Mouse (Mus musculus): ENCODE measurements around the gene Acta2.

Acta2 gene

DNA sequence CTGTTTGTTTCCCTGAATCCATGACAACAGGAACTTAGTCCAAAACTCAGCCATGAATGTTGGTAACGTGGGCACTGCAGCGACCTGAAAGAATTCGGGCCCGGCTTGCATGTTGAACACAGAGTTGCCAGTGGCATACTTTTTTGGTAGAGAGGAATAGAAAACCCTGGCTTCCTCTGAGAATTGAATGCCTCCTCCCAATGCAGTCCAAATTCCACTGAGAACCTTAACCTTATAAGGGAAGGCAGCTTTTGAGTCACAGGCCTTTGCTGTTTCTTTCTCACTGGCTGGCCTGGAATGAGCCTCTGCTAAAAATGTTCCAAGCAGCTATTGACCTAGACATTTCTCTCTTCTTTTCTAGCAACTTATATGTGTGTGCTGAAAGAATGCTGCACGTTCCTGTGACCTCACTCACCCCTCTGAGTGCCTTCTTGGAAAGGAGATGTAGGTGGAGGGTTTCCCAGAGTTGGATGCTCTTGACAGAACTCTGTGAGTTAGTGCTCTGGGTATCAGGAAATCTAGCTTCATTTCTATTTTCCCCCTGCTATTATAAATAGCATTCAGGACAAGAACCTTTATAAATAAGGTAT is 10.3 kb upstream of the Acta2 start:
- WGBS: 64% methylated on average over 5 of the region's 5 CpGs

DNA sequence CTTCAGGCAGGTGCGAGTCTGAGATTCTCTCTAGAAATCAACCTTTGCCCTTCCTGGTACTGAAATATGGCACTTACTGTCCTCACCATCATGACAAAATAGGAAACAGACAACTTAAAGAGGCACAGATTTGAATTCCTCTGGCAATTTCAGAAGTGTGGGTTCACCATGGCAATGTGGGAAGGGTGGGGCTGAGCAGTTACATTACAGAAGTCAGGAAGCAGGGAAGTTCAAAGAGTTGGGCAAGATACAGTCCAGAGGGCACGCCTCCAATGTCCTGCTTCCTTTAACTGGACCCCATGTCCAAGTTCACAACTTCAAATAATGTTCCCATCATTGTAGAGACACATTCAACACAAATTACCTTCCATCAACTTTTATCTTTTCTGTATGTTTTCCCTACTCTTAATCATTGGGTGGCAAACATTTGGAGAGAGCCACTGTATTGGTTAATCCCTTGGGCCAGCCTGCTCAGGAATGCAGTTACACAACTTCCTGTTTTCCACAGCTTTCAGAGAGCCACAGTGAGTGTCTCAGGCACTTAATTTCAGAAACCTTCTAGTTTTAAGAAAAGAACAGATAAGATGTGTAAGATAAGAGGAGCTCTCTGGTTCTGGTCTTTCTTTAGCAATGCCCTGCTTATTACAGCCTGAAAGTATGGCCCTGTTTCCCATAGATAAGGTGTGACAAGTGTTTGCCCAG is 7.0 kb upstream of the Acta2 start:
- 80% methylated on average over 2 of the region's 2 CpGs for WGBS

DNA sequence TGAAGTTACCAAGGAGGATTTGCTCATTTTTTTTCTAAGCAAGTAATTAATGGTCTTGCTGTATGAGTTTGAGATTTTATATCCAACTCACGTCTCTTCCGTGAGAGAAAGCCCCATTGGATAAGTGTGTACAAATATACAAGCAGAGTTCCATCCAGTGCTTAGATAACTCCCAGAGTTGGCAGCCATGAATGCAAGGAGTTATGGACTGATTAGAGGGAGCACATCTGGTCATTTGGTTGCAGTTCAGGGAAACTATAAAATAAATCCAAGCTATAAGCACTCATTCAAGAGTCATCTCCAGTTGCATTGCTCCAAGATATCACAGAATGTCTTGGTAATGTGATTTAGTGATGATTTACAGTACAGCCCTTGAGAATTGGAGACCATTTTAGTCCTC is 1.5 kb upstream of the Acta2 start:
- 92% methylated on average over 2 of the region's 2 CpGs for WGBS

DNA sequence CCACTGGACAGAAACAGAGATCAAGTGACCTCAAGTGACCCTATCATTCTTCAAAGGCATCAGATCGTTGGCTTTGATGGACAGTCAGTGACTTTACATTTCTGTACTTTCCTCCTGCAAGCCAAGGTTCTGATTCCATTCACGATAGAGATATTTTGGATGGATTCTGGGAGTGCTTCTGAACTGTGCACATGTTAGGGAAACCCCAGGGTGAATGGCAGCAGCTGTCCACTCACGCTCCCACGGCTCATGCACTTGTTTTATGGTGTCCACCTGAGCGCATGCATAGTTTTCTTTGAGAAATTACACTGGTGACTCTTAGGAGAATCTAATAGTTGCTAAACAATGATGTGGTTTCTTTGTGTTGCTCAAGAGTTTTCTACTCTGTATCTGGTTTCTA is 759 bp upstream of the Acta2 start:
- 92% methylated on average over 5 of the region's 5 CpGs for WGBS

DNA sequence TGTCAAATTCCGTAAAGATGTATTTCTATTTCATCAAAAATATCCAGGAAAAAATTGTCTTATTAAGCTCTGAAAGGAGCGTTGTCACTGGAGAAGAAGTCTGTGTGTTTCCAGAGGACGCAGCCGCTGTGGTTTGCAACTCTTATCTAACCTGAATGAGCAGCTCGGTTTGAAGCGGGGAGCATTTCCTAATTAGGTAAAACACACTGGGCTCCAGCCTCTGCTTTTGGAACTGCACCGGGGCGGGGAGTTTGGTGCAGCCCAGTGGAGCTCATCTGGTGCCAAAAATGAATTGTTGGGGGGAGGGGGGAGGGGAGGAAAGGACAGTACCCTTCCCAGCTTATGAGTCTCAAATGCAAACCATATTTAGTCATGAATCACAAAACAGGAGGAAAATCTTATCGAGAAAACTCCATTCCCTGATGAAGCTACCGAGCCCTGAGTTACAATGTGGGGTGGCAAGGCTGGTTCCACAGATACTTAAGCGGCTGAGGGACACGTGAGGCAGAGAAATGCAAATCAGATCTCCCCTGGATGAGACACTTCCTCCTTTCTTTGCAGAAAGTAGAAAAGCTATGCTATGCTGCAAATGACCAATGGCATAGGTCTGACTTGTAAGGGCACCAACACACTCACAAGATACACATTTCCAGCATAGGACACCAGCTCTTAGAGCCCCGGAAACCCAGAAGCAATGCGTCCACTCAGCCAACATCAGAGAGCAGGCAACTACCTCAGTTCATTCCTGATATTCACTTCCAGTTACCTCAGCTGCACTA is 1.1 kb downstream of the Acta2 start:
- 26% methylated on average over 14 of the region's 14 CpGs for WGBS

DNA sequence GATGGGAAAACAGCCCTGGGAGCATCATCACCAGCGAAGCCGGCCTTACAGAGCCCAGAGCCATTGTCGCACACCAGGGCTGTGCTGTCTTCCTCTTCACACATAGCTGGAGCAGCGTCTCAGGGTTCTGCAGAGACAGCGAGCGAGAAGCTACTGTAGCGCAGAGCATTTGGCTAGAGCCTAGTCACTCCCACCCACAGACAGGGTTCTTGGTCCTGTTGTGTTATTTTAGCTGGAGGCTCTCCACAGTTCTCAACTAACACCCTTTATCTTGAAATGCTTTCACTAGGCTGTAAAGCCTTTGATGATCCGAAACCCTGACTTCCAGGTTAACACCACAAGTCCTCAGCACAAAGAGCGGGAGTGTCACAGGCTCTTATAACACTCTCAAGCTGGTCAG is 2.9 kb downstream of the Acta2 start:
- 64% methylated on average over 9 of the region's 9 CpGs for WGBS

DNA sequence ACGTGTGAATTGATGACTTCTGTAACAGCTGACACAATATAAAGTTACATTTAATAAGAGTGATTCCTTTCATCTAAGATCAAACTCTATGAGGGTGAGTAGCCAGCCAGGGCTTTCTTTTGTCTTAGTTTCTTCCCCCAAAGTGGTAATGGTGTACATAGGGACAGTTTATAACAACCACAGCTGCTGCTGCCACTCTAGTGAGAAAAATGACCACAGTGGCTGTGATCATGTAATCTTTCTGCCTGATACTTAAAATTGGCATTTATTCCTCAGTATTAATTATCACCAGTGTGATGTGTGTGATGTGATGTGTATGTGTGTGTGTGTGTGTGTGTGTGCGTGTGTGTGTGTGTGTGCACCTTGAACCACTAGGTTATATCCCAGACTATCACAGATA is 3.5 kb downstream of the Acta2 start:
- 82% methylated on average over 2 of the region's 2 CpGs for WGBS

DNA sequence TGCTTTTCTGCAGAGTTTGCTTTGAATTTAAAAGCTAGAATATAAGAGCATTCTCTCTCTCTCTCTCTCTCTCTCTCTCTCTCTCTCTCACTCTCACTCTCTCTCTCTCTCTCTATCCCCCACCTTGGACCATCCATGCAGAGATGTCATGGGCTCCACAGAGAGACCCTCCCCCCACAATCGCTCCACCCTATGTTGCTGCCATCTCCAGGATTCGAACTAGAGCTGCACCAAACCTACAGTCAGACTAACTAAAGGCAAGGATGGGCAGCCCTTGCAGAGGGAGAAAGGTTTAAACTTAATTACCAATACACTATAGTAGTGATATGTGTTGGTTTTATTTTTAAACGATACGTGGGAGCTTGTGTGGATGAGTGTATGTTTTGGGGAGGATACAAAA is 4.8 kb downstream of the Acta2 start:
- 89% methylated on average over 4 of the region's 4 CpGs for WGBS

DNA sequence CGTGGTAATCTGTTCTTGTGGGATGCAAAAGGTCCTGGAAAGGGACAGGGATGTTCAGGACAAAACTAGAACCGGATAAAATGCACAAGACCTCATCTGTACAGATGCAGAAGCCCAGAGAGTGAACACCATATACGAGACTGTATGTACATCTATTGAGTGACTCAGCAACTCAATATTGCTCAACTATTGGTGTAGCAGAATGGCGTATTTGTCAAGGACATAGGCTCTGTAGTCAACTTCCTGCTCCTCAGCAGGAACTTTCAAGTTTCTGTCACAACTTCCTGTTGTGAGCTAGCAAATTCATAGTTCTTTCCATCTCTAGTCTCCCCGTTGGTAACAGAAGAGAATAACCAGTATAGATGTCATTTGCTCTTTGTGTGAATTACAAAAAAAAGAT is 6.8 kb downstream of the Acta2 start:
- 85% methylated on average over 5 of the region's 5 CpGs for WGBS

DNA sequence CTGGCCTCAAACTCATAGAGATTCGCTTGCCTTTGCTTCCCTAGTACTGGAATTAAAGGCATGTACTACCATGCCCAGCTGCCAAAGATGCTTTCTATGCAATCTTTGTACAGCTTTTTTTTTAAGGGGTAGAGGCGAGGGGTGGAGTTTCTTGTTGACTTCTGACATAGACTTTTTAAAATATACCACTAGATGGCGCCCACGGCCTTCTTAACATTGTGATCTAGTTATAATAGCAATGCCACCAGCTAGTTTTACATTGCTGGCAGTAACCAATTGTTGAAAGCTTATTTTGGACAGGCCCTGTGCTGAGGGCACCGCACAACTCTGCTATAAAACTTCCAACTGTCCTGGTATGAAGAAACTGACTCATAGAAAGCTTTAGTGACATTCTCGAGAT is 11.3 kb downstream of the Acta2 start:
- WGBS: 14% methylated on average over 6 of the region's 6 CpGs

DNA sequence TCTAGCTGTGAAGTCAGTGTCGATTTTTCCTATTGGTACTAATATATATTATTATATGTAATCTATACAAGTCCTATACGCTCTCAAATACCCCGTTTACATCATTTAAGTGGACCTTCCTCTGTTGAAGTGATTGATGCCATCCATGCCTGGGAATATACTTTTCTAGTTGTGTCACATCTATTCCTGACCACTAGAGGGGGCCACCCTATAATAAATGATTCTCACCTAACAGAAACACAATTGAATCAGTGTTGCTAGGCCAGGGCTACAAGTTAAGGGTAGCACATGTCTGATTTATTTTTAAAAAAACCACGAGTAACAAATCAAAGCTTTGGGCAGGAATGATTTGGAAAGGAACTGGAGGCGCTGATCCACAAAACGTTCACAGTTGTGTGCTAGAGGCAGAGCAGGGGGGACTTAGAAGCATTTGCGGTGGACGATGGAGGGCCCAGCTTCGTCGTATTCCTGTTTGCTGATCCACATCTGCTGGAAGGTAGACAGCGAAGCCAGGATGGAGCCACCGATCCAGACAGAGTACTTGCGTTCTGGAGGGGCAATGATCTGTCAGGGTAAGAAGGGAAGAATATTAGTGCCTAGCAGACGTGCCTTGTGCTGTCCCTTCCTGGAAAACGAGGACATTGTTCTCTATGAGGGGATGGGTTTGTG is 14.0 kb downstream of the Acta2 start:
- 74% methylated on average over 15 of the region's 15 CpGs for WGBS

DNA sequence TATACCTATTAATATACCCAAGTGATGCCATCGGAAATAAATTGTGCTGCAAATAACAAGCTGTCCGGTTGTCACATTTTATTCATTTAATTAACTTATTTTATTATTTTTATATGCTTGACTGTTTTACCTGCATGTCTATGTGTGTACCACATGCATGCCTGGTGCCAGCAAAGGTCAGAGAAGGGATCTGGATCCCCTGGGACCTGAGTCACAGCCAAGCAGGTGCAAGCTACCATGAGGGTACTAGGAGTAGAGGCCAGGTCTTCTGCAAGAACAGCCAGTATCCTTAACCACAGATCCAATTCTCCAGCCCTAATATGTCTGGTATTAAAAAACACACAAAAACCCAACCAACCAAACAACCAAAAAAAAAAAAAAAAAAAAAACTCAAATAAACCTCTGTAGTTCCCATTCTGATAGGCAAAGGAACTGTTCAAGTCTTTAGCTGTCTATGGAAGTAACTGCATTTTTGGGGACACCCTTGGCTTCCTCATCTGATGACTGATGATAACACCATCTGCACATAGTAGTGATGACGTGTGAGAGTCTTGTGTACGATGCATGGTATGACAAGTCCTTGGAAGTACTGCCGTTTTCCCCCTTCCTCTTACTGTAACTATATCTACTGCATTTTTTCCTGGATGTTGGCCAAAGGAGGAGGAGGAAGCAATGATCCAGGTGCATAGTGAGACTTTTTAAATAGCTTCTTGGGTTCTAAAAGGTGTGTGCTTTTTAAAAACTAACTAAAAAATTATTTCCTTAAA is 14.9 kb downstream of the Acta2 start:
- 75% methylated on average over 5 of the region's 5 CpGs for whole genome bisulfite sequencing

DNA sequence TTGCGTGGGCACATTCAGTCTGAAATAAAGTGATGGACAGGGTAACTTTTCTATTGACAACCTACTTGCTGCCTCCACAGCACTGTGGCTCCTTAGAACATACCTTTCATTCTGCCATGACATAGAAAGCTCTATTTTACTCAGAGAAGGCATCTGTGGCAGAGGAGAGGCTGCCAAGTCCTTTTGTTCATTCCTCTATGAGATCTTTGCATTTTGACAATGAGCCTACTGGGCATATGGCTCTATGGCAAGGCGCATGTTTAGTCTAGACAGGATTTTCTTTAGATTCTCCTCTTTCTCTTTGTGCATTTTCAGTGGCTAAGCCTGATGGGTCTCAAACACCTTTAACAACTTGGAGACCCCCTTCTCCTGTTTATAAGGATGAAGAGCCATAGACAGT is 17.6 kb downstream of the Acta2 start:
- 78% methylated on average over 2 of the region's 2 CpGs for WGBS

DNA sequence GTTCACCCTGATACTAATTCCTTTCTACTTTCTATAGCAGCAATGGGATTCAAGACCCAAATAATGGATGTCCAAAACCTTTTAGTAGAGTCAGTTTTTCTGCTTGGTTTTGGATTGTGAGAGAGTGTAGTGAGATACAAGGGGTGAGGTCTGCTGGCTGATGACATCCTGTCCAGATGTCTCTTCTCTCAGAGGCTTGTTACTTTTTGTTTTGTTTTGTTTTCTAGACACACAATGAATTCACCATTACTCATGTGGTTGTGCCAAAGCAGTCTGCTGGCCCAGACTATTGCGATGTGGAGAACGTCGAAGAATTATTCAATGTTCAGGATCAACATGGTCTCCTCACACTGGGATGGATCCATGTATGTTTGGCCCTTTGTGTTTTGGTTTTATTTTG is 19.3 kb downstream of the Acta2 start:
- WGBS: 78% methylated on average over 3 of the region's 3 CpGs

DNA sequence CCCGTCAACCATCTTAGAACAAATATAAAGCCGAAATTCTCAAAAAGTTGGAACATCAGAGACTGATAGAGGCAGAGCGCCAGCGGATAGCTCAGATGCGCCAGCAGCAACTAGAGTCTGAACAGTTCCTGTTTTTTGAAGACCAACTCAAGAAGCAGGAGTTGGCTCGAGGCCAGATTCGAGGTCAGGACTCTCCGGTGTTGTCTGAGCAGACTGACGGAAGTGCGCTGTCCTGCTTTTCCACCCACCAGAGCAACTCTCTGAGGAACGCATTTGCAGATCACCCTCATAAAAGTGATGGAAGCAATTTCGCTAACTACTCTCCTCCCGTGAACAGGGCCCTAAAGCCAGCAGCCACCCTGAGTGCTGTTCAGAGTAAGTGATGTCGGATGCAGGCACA is 21.4 kb downstream of the Acta2 start:
- WGBS: 63% methylated on average over 14 of the region's 14 CpGs

DNA sequence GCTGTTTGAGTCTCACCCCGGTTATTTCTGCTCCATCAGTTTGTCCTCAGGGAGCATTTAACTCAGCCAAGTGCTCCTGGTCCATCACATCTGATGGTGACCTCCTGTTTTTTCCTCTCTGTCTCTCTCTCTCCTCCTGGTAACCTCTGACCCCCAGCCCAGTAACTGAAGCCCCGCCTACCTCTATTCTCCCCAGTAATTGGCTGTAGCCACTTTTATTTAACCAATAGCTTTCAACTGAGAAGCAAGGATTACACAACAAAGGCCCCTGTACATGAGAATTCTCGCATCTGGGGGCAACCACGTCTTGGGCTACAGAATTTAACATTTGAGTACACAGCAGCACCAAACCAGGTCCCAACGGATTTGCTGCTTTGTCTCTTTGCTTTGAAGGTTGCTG is 23.1 kb downstream of the Acta2 start:
- WGBS: 74% methylated on average over 5 of the region's 5 CpGs

DNA sequence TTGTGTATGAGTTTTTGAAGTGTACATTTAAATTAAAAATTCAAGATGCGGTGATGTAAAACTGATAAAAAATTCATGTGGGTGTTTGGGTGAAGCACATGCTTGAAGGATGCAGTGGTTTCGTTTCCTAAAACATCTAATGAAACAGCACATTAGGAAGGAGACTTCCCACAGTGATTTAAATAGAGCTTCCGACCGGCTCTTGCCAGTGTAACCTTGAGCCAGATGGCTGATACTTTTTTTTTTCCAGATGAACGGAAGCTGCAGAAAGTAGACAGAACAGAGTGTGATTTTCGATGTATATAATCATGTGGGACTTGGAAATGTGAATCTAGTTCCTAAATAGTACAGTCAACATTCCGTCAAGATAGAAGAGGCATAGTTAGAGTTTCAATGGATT is 23.8 kb downstream of the Acta2 start:
- WGBS: 35% methylated on average over 7 of the region's 7 CpGs

DNA sequence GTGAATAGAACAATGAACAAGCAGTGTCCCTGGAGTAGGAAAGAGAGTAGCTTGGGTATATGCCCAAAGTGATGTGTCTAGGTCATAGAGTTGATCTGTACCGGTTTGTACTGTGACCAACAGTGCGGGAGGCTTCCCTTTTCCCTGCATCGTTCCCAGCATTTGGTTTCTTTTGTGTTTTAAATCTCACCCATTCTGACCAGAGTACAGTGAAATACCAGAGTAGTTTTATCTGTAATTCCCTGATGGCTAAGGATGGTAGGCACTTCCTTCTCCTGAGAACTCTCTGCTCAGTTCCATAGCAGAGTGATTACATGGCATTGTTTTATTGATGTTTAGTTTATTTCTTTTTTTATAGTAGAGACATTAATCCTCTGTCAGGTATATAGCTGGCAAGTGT is 32.6 kb downstream of the Acta2 start:
- 84% methylated on average over 3 of the region's 3 CpGs for WGBS

DNA sequence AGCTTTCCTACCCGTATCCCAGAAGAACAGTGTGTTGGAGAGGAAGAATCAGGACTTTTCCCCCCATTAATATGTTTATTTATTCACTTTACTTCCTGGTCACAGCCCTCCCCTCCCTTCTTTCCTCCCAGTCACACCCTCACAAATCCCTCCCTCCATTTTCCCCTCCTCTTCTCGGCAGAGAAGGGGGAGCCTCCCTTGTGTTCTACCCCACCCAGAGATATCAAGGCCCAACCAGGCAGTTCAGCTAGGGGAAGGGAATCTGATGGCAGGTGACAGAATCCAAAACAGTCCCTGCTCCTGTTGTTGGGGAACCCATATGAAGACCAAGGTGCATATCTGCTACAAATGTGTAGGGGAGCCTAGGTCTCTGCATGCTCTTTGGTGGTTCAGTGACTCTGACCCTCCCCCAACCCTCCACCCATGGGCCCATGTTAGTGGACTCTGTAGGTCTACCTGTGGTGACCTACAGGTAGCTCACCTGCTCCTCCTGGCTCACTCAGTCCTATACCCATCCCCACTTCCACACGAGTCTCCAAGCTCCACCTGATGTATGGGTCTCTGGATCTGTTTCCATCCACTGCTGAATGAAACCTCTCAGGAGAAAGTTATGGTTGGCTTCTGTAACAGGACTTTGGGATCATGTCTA is 34.5 kb downstream of the Acta2 start:
- WGBS: 74% methylated on average over 3 of the region's 3 CpGs

DNA sequence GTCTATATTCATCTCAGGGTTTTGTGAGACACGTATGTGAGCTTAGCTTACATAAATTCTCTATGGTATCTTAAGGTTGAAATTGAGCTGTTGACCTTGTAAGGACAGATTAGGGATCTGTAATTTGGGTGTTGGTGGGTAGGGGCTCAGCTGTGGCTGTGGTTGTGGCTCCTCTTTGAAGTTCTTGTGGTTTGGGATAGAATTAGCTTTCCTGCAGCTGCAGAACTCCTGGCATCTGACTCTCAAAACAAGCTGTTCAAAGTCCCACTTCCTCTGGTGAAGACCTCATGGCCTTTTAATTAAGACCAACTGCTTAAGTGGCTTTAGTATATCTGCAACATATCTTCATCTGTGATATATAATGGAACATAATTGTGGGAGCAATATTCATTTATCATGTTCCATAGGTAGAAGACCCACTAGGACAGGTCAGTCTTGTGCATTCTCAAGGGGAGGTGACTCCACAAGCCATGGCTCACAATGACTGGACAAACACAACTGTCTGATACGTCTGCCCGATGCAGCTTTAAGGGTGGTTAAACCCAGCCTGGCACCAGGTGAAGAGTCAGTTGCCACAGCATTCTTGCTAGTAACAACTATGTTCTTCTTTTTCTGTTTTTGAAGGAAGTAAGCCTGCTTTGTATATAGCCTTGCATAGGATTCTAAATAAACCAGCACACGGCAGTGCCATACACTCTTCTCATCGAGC is 36.0 kb downstream of the Acta2 start:
- WGBS: 87% methylated on average over 5 of the region's 5 CpGs

DNA sequence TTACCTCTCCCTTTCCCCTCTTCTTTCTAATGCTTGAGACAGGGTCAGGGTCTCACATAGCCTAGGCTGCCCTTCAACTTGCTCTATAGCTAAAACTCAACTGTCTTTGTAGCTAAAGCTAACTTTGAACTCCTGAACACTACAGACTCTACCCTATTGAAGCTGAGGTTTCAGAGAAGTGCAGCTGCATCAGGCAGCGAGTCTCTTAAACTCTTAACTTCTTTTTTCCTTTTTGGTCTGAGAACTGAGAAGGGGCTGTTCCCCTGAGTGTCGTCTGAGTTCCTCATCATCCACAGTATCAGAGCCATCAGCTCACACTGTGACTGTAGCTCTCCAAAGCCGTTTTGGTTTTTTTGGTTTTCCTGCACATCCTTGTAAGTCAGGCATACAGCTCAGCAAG is 37.6 kb downstream of the Acta2 start:
- 85% methylated on average over 3 of the region's 3 CpGs for WGBS
